In genomic region chr1:164480755-164481644, GRCm38 (mm10) we compare ENCODE assay signal across 25 mouse cellular contexts. TPM values are rescaled to one million over a fixed set of nuclear protein-coding genes. Genes with fewer than 3 reads are reported as not detected.
A peak's percentile ranks its signal among the peaks of the same experiment; 100 is the strongest.
DNase-seq lines count a peak whose midpoint lies in the region; ATAC-seq and TF ChIP-seq lines count a peak whose summit lies in the region.
"Had no signal": no experiment of that assay in that cellular context is flagged by ENCODE, and none has a peak within 500 bp of the region (broad histone marks: within the 10 kb centered on the region; RNA-seq: fewer than 3 reads in every experiment).

No protein-coding gene starts in this region.

- DNase-seq in gastrocnemius, adult 2 months: no peak
- no peak for DNase-seq in gastrocnemius, postnatal 4 days (ENCODE audit: low spot score in 2 of 2)
- DNase-seq in stomach, postnatal 0 days (ENCODE audit: low spot score): no peak
- no peak for DNase-seq in cerebellum, adult 11-12 months
- DNase-seq in urinary bladder, postnatal 10 days (ENCODE audit: low spot score): no peak
- DNase-seq: adrenal gland, postnatal 25 days; cerebellum, adult 2 months; cerebellum, adult 9-11 months; cerebellum, postnatal 25 days; forebrain, postnatal 0 days; gastrocnemius, postnatal 25 days; heart, postnatal 10 days; heart, postnatal 36 days had no signal

- intact Hi-C loops in gastrocnemius, adult 2 months (cut with DNase I): no loop called here

- H3K36me3 ChIP-seq in stomach, embryonic 14.5 days (ENCODE audit: control insufficient read depth, insufficient read depth, low read length): no peaks in the 10 kb centered on the region
- no peaks in the 10 kb centered on the region for H3K36me3 ChIP-seq in stomach, postnatal 0 days (ENCODE audit: control insufficient read depth, insufficient read depth, low read length)
- H3K36me3 ChIP-seq in myocyte (ENCODE audit: control insufficient read depth, insufficient read depth): no peaks in the 10 kb centered on the region
- H3K36me3 ChIP-seq in stomach, embryonic 16.5 days (ENCODE audit: control insufficient read depth, insufficient read depth, low read length): no peaks in the 10 kb centered on the region
- H3K36me3 ChIP-seq: embryonic facial prominence, embryonic 12.5 days; embryonic facial prominence, embryonic 15.5 days; heart, embryonic 12.5 days; heart, embryonic 15.5 days; hindbrain, embryonic 10.5 days; hindbrain, embryonic 13.5 days had no signal

- H3ac ChIP-seq in myocyte (ENCODE audit: control insufficient read depth, insufficient read length): no peak overlapping the region

- 0 out of 2 replicates have a peak, but pooled peaks have one; percentile 37 for ATAC-seq in stomach, embryonic 14.5 days (ENCODE audit: insufficient number of reproducible peaks, insufficient read depth, low FRiP score, low read depth)
- ATAC-seq in stomach, postnatal 0 days (ENCODE audit: low FRiP score, low TSS enrichment): no peak
- peak; percentile 56; the same call in 1 of the 2 replicates for ATAC-seq in stomach, embryonic 16.5 days (ENCODE audit: insufficient read depth, low FRiP score)
- ATAC-seq: activated CD4-positive, CD25-positive, alpha-beta regulatory T cell, adult 4 months; forebrain, embryonic 14.5 days; forebrain, postnatal 0 days; hindbrain, embryonic 16.5 days had no signal

- 78% methylated on average over 5 of the region's 5 CpGs for WGBS in stomach, embryonic 14.5 days
- 76% methylated on average over 5 of the region's 5 CpGs for WGBS in stomach, postnatal 0 days
- 71% methylated on average over 5 of the region's 5 CpGs for WGBS in stomach, embryonic 16.5 days

- no peak overlapping the region for H3K9ac ChIP-seq in stomach, embryonic 14.5 days (replicated peaks; ENCODE audit: low read depth, low read length)
- no peak overlapping the region for H3K9ac ChIP-seq in stomach, postnatal 0 days (ENCODE audit: low read length)
- no peak overlapping the region for H3K9ac ChIP-seq in stomach, embryonic 16.5 days (ENCODE audit: low read length)
- H3K9ac ChIP-seq: embryonic facial prominence, embryonic 12.5 days; embryonic facial prominence, embryonic 15.5 days; forebrain, postnatal 0 days; heart, embryonic 12.5 days; heart, embryonic 15.5 days; hindbrain, embryonic 13.5 days had no signal

- TF ChIP-seq EP300 in stomach, postnatal 0 days (optimal IDR thresholded peaks at IDR 0.05): no peak

- H3K79me2 ChIP-seq in myocyte (ENCODE audit: control insufficient read depth, insufficient read depth): no peaks in the 10 kb centered on the region

- H3K4me3 ChIP-seq in gastrocnemius, adult 2 months: no peak overlapping the region
- H3K4me3 ChIP-seq in stomach, embryonic 14.5 days (ENCODE audit: low read depth, low read length): no peak overlapping the region
- H3K4me3 ChIP-seq in stomach, postnatal 0 days (ENCODE audit: low read depth, low read length): no peak overlapping the region
- no peak overlapping the region for H3K4me3 ChIP-seq in myocyte
- H3K4me3 ChIP-seq in stomach, embryonic 16.5 days (replicated peaks; ENCODE audit: low read length): no peak overlapping the region
- H3K4me3 ChIP-seq: embryonic facial prominence, embryonic 12.5 days; embryonic facial prominence, embryonic 15.5 days; heart, embryonic 12.5 days; heart, embryonic 15.5 days; hindbrain, embryonic 10.5 days; hindbrain, embryonic 13.5 days had no signal

- no peaks in the 10 kb centered on the region for H3K4me1 ChIP-seq in stomach, embryonic 14.5 days (ENCODE audit: control insufficient read depth, insufficient read depth, low read length)
- H3K4me1 ChIP-seq in stomach, postnatal 0 days (replicated peaks; ENCODE audit: control insufficient read depth, insufficient read depth): no peaks in the 10 kb centered on the region
- H3K4me1 ChIP-seq in stomach, embryonic 16.5 days (ENCODE audit: control insufficient read depth, insufficient read depth, low read length): no peaks in the 10 kb centered on the region
- H3K4me1 ChIP-seq: embryonic facial prominence, embryonic 12.5 days; embryonic facial prominence, embryonic 15.5 days; heart, embryonic 15.5 days; hindbrain, embryonic 13.5 days had no signal

- no peak for TF ChIP-seq POLR2A in myocyte (IDR thresholded peaks at IDR 0.05; ENCODE audit: insufficient read length, low read depth)

- no peaks in the 10 kb centered on the region for H3K27me3 ChIP-seq in stomach, embryonic 14.5 days (ENCODE audit: control insufficient read depth, insufficient read depth, low read length)
- H3K27me3 ChIP-seq in stomach, postnatal 0 days (ENCODE audit: control insufficient read depth, insufficient read depth, low read length): no peaks in the 10 kb centered on the region
- no peaks in the 10 kb centered on the region for H3K27me3 ChIP-seq in myocyte (ENCODE audit: control insufficient read depth, insufficient read depth, insufficient read length)
- no peaks in the 10 kb centered on the region for H3K27me3 ChIP-seq in stomach, embryonic 16.5 days (ENCODE audit: control insufficient read depth, insufficient read depth, low read length)
- H3K27me3 ChIP-seq: embryonic facial prominence, embryonic 12.5 days; heart, embryonic 12.5 days; heart, embryonic 15.5 days; hindbrain, embryonic 13.5 days had no signal

- H3K4me2 ChIP-seq in stomach, embryonic 14.5 days (replicated peaks; ENCODE audit: low read depth, low read length): no peak overlapping the region
- no peak overlapping the region for H3K4me2 ChIP-seq in stomach, postnatal 0 days (replicated peaks; ENCODE audit: low read depth)
- H3K4me2 ChIP-seq in myocyte (ENCODE audit: low read depth): peak overlapping the region; percentile 19
- no peak overlapping the region for H3K4me2 ChIP-seq in stomach, embryonic 16.5 days (ENCODE audit: low read depth, low read length)
- H3K4me2 ChIP-seq: embryonic facial prominence, embryonic 12.5 days; embryonic facial prominence, embryonic 15.5 days; heart, embryonic 12.5 days; heart, embryonic 15.5 days; hindbrain, embryonic 13.5 days had no signal

- no peak for TF ChIP-seq CTCF in gastrocnemius, adult 2 months (IDR thresholded peaks at IDR 0.05)
- no peak for TF ChIP-seq CTCF in stomach, postnatal 0 days (IDR thresholded peaks at IDR 0.05; ENCODE audit: low read depth)

- H3K9me3 ChIP-seq in stomach, embryonic 14.5 days (ENCODE audit: control insufficient read depth, low read depth, low read length): no peaks in the 10 kb centered on the region
- H3K9me3 ChIP-seq in stomach, postnatal 0 days (ENCODE audit: control insufficient read depth, low read length): no peaks in the 10 kb centered on the region
- no peaks in the 10 kb centered on the region for H3K9me3 ChIP-seq in stomach, embryonic 16.5 days (replicated peaks; ENCODE audit: control insufficient read depth, low read length)
- H3K9me3 ChIP-seq: embryonic facial prominence, embryonic 12.5 days; embryonic facial prominence, embryonic 15.5 days; heart, embryonic 12.5 days; heart, embryonic 15.5 days; hindbrain, embryonic 10.5 days; hindbrain, embryonic 13.5 days had no signal

- H3K27ac ChIP-seq in gastrocnemius, adult 2 months: 0 out of 2 replicates have a peak overlapping the region, but pooled peaks have one; percentile 12
- H3K27ac ChIP-seq in stomach, embryonic 14.5 days (ENCODE audit: low read length): no peak overlapping the region
- H3K27ac ChIP-seq in stomach, postnatal 0 days (replicated peaks): no peak overlapping the region
- peak overlapping the region; percentile 21; the same call in 1 of the 2 replicates for H3K27ac ChIP-seq in stomach, embryonic 16.5 days (ENCODE audit: low read length)
- H3K27ac ChIP-seq: embryonic facial prominence, embryonic 12.5 days; embryonic facial prominence, embryonic 15.5 days; heart, embryonic 15.5 days; hindbrain, embryonic 10.5 days; hindbrain, embryonic 13.5 days had no signal

TF ChIP-seq in myocyte, 11 proteins besides CTCF, POLR2A, EP300 and RAD21:
- TF ChIP-seq SRF (IDR thresholded peaks at IDR 0.05; ENCODE audit: control insufficient read depth, insufficient read length, low read depth): no peak
- no peak for TF ChIP-seq REST (IDR thresholded peaks at IDR 0.05; ENCODE audit: insufficient read depth, insufficient read length)
- no peak for TF ChIP-seq E2F4 (IDR thresholded peaks at IDR 0.05; ENCODE audit: insufficient read depth)
- TF ChIP-seq MYOG (IDR thresholded peaks at IDR 0.05; ENCODE audit: control insufficient read depth in 1 of 3, insufficient read depth in 1 of 3, insufficient read length in 2 of 3, low read depth in 2 of 3): no peak
- no peak for TF ChIP-seq CEBPB (IDR thresholded peaks at IDR 0.05; ENCODE audit: insufficient read depth, poor library complexity, severe bottlenecking)
- TF ChIP-seq USF1 (IDR thresholded peaks at IDR 0.05; ENCODE audit: low read depth): no peak
- no peak for TF ChIP-seq MYOD1 (IDR thresholded peaks at IDR 0.05; ENCODE audit: control insufficient read depth in 1 of 3, insufficient read length in 2 of 3, low read depth in 2 of 3)
- no peak for TF ChIP-seq TCF3 (IDR thresholded peaks at IDR 0.05; ENCODE audit: insufficient read length, low read depth)
- no peak for TF ChIP-seq POLR2AphosphoS2 (IDR thresholded peaks at IDR 0.05; ENCODE audit: insufficient read length, low read depth)
- no peak for TF ChIP-seq TCF12 (IDR thresholded peaks at IDR 0.05; ENCODE audit: insufficient read depth, poor library complexity, severe bottlenecking)

RNA-seq across cellular contexts. Expression of gene Atp1b1, which starts 22.8 kb away (rescaled TPM):
- 100 to 1,000 TPM; 115 to 262 TPM for total RNA-seq in gastrocnemius, adult 2 months (2021)
- 10 to 100 TPM; 61.7 to 77.4 TPM for total RNA-seq in gastrocnemius, postnatal 4 days (2021)
- 76.9 and 93.2 TPM in 2 replicates for polyA plus RNA-seq in stomach, embryonic 14.5 days (2014; fragmentation: Nextera tagmentation; extraction: Ambion mirVana)
- polyA plus RNA-seq in stomach, postnatal 0 days (2015; fragmentation: Nextera tagmentation; extraction: Ambion mirVana): 213 and 222 TPM in 2 replicates
- polyA plus RNA-seq in myocyte (2012; fragmentation: generic; extraction: Trizol): 34.7 TPM
- 129 and 135 TPM in 2 replicates for polyA plus RNA-seq in stomach, embryonic 16.5 days (2015; fragmentation: Nextera tagmentation; extraction: Ambion mirVana)

Comparison
In these comparisons a context has a peak if more than half of its experiments do, and no peak if none do; other contexts are left out.
1. H3K27ac ChIP-seq: peak in gastrocnemius, adult 2 months (single experiment) and stomach, embryonic 16.5 days (single experiment); none in stomach, embryonic 14.5 days (single experiment) and stomach, postnatal 0 days (single experiment).